Mouse (Mus musculus): Measurements from ENCODE around the gene Phgdh.
A peak's percentile ranks its signal among the peaks of the same experiment; 100 is the strongest.

Gene Phgdh

DNA sequence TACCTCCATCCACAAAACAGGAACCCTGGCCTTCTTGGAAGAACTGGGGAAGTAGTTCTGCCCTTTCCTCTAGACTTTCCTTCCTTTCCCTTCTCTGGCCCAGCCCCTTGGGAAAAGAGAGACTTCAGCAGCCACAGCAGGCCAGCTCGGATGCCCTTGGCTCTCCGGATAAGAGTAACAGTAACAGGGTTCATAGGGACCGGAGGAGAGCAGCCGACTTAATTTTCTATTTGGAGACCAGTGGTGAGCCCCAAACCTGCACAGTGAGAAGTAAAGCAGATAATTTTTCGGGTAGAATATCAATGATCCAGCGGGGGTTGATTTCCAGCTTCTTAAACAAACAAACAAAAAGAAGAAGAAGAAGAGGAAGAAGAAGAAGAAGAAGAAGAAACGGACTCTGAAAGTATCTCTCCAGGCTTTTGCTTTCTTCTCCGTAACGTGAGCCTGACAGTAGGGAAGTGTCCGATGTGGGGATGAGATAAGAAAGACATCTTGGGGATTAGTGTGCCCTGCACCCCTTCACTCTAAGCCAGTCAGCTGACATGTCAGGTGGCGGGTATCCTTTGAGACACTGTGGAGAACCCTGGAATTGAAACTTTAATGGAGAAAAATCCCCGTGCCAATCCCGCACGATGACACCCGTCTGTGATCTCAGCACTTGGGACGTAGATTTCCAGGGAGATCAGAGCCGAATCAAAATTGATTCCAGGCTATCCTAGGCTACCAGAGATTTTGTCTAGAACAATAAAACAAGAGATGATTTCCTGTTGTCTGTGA, 1.2 kb upstream of the Phgdh start:
- DNase-seq, result no peak

DNA sequence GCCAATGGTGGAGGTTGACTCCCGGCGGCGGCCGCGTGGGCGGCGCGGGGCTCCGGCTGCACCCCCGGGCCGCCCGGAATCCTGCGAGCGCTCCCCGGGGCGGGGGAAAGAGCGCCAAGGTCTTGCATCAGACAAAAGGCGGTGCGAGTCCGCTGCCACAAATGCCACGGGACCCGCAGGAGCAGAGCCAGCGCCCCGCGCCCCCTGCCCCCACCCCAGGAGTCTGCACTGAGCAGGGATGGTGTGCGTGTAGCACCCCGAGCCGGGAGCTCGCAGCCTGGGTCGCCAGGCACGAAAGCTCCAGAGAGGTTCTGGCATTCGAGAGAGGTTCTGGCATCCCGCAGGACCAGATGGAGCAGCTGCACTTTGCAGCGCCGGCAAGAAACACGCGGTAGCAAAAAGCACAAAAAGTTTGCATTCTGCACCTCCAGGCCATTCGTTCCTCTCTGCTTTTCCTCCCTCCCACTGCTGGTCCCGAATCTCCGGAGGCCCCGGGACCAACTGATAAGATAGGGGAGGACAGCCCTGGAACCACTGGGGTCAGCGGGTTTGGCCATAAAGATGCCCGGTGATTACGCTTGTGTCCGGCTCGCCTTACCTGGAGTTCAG, 589 bp downstream of the Phgdh start:
- DNase-seq, result peak; percentile 45

DNA sequence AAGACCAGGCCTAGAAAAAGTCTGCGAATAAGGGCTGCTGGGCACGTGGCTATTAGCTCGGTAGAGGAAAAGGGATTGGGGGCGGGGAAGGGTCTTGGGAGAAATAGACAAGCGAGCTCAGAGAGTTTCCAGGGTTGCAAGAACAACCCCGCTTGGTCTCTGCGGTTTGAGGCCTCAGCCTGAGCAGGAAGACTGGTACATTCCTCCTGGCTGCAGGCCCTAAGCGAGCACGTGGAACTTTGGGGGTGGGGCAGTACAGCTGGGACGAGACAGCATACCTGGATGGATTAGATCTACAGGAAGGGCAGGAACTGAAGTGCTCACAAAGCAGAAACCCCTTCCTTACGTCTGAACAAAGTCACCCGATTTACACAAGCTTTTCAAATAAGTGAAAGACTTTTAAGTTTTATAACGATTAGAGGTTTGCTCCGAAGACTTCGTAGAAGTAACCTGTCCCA, 1.2 kb downstream of the Phgdh start:
- peak; percentile 23 for DNase-seq

DNA sequence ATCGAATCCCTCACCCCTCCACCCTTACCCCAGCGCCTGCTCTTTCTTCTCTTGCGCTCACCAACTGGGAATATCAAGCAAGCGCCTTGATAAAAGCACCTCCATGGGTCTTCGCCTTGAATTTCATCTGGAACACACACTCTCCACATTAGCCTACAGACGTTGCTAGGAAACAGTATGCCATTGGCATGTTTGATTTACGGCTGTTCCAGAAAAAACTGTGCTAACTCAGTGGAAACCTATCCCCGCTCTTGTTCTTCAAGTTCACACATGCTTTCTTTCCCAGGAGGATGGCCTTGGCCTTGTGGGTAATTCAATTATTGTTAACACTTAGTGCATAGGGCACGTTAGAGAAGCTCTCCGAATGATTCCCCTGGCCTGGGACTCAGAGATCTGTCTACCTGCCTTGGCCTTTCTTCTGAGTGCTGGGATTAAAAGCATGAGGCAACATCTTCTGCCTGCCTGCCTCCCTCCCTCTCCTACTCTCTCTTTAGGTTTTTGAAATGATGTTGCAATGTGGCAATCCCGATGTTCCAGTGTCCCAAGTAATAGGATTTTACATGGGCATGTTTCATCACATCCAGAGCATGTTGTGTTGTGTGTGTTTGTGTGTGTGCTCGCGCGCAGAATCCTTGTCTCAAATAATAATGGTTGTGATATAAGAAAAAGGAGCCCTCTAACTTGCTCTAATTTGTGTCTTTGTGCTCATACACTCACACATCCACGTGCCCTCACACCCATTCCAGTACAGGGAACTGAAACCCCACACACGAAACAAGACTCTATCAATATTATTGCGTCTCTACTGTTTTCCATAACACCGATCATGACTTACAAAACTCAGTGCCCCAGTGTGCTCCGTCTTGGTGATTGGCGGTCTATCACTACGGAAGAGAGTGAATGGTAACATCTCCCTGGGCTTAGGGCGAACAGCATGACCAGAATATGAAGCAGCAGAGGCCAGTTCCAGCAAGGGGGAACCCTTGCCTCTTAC, 2.8 kb downstream of the Phgdh start:
- no peak for DNase-seq

DNA sequence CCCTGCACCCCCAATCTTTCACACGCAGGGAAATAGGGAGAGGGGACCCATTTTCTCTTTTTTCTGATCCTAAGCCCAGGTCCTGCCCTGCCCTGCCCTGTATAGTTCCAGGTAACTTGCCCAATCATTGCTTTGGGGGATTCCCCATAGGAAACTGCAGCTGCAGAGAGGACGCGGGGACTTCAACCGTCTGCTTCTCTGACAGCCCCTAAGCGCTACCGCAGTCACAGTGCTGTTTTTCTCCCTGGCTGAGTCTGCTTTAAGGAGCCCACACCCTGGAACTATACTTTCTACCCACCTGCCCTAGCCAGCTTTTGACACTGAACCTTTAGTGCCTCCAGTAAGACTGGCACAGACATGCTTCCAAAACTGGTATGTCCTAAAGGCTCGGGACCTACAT, 3.9 kb downstream of the Phgdh start:
- no peak for DNase-seq

DNA sequence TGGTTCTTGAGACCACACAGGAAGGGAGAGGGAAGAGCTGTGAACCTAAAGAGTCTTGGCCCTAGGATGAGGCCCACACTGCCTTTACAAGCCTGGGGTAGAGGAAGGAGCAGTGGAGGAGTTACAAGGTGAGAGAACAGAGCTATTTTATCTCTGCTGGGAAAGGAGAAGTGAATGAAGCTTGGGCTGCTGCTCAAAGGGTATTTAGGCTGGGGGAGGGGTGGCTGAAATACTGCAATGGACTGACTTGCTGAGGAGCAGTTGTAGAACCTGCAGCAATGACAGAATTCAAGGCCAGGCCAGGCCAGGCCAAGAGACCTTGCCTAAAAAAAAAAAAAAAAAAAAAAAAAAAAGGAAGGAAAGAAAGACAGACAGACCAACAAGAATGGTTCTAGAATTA, 4.5 kb downstream of the Phgdh start:
- DNase-seq, result no peak

DNA sequence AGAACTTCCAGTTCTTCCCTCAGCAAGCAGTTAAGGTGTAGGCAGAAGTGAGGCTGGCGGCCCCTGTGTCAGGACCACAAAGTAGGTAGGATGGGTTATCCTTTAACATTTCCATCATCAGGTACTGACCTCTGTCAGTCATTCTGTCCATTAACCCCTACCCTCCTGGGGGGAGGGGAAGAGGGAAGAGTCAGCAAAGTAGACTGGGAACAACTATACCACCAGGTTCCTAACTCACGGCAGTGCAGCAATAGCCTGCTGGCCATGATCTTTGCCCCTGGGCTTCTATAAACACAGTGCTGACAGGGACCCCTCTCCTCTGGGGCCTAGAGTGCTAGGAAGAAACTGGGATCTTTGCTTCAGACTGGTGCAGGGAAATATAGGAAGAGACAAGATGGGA, 5.8 kb downstream of the Phgdh start:
- no peak for DNase-seq

DNA sequence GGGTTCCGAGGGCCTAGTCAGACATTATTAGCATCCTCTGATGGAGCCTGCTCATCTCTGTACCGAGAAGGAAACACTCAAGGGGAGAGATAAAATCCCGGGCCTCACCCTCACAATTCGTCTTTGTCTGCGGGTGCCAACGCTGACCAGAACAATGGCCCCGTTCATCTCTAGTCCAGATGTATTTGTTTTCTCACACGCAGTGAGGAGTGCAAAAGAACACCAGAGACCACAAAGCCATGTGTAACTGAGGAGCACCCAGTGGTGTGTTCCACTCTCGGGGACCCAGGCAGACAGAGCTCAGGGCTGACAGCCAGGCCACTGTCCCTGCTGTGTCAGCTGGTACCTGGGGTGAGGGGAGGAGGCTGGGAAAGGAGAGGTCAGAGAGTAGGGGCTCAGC, 15.6 kb downstream of the Phgdh start:
- no peak for DNase-seq

DNA sequence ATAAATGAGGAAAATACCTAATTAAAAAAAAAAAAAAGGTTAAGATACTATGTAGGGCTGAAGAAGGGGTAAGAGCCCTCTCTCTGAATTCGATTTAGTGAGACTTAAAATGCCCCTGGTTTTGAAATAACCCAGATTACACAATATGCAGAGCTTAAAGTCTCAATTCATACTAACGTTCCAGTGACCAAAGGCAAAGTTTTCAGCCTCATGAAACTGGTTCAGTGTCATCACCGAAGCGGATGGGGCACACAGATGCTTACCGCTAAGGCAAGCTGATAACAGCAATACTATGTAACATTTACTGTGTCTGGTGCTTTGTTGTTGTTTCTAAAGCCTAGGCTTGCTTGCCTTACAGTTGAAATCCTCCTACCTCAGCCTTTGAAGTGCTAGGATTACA, 17.6 kb downstream of the Phgdh start:
- DNase-seq, result no peak

DNA sequence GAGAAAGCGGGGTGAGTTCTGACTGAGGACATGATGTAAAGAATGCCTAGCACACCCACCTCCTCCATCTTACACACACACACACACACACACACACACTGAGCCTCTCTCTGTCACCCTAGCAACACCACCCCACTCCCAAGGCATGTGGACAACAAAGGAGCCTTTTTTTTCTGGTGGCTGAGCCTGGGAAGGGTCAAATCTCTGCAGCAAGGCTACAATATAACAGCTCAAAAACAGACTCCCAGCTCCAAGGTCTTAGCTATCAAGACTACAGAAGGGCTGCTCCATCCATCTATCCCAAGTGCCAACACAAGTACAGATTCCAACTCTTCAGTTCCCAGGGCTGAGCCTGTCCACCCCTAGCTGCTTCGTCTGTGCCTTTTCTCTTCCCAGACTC, 20.6 kb downstream of the Phgdh start:
- DNase-seq, result peak; percentile 20

DNA sequence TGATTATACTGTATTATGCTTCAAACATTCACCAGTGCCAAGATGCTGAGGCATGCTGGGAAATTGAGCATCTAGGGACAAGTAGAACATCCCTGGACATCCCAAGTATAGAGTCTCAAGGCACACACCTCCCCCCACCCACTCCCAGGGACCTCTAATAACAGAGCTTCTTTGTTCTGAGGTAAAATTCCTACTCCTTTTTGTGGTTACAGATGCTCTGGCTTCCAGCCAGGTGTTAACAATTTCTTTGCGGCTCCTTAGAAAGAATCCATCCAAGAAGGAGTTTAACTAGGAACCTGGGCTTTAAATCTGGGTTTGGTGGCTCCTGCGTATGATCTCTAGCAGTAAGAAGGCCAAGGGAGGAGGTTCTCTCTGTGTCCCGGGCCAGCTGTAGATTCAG, 22.6 kb downstream of the Phgdh start:
- no peak for DNase-seq

DNA sequence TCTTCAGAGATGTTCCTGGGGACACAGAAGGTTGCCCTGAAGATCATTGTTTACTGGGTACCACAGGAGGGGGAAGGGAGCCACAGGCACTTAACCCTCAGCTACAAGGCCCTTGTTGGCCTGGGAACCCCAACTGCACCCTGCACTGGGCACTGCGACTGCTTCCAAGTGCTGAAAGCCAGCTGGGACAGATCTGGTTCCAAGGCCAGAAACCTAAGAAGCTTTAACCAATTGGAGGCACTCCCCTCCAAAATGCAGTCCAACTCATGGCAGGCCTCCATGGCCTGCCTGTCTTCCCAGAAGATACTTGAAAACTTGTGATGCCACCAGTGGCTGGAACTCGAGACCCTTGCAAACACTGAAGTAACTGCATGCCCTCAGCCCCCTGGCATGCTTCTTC, 24.6 kb downstream of the Phgdh start:
- DNase-seq, result no peak

DNA sequence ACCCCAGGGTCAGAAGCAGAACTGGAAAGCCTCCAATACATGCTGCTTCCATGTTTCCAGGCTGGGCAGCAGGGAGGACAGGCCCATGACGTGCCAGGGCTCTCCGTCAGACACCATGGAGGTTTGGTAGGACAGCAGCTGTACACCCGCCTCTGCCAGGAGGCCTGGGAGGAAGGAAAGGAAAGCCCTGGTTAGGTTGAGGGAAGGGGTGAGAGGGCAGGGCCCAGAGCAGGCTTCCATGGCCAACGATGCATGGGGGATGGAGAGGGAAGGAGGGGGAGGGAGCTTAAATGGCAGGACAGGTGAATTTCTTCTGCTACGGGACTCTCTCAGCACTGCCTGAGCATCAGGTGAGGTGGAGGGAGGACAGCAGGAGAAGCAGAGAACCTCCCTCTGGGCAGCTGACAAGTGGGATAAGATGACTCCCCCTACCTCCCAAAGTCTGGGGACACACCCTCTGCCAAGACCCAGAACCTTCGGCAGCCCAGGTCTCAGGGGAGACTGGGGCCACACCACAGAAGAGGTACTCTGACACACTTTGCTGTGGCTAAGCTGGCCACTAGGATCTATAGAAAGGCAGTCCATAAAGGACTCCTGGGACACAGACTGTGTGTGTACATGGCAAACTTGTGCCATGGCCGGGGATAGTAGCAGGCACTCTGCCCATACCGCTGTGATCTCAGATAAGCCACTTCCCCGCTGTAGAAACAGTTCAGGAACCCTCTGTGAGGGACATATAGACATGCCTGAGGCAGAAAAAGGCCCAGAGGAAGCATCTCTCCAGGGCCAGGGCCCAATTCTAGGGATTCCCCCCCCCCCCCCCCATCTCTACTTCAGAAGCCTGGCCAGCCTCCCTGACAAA, 26.3 kb downstream of the Phgdh start:
- DNase-seq, result no peak

DNA sequence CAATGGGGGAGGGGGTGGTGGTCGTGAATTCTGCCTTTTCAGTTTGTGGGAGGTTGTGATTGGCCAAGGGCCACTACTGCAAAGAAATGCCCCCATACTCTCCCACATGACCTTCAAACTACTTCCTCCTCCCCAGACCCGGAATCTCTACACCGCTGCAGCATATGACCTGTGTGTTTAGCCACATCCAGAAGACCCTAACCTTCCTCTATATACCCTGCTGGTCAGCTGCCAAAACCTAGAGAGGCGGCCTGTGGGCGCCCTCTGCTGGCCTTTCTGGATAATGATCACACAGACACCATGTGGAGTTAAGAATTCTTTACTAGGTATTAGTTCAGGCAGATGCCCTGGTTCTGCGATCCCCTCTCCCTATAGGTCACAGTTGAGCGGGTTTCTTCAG, 26.9 kb downstream of the Phgdh start:
- DNase-seq, result peak; percentile 70

DNA sequence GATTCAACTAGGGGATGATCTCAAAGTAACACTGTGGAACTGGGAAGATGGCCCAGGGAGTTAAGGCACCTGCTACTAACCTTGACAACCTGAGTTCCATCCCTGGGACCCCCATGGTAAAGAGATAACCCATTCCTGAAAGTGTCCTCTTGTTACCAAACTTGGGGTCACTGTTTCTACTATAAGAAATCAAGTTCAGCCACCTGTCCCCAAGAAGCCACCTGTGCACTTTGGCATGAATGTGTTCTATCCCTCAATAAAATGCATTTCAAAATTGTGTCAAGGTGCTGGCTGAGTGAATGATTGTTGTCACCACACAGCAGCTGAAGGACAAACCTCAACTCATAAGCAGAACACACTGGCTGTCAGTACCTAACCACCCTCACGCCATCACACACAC, 29.3 kb downstream of the Phgdh start:
- DNase-seq, result no peak

DNA sequence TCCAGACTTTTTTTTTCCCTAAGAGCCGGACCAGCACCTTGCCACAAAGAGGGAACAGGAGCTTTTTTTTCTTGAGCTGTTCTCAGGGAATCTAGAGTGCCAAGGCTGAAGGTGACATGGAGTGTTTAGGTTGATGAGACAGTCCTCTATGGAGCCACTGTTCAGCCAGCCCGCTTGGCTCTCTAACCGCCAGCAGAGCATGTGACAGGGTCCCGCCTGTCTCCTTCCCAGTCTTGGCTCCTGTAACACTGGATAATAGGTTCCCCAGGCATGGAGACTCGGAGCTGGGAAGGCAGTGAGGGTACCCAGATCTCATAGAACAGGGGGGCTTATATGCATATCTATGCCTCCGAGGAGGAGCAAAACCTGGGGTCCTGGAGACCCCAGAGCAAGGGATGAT, 31.2 kb downstream of the Phgdh start:
- no peak for DNase-seq

DNA sequence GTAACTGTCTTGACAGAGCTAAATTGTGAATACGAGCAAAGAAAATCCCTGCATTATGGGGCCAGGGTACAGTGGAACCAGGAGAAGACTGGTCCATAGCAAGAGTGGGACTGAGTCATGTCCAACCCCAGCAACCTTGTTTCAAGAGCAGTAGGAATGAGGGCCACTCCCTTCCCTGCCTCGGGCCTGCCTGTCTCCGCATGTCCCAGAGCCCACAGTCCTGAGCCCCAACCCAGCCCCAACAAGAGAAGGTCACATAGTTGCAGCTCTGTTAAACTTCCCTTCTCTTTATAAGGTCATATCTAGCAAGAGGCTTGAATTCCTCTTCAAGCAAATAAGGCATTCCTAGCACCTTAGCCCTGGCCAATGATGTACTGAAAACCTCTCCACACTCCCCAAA, 38.0 kb downstream of the Phgdh start:
- no peak for DNase-seq

DNA sequence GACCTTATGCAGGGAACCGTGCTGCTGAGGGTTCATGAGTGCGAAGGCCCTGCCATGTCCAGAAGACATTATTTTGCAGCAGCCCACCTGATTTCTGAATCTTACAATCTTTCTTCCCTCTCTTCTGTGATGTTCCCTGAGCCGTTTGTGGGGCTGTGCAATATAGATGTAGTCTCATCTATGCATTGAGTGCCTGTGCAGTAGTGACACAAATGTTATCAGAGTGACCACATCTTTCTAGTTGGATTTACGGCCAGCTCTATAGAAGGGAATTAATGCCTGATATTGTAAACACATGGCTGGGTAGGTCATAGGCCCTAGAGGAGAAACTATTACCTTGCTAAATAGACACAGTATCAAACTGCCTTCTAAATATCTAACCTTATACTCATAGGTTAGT, 39.5 kb downstream of the Phgdh start:
- no peak for DNase-seq

DNA sequence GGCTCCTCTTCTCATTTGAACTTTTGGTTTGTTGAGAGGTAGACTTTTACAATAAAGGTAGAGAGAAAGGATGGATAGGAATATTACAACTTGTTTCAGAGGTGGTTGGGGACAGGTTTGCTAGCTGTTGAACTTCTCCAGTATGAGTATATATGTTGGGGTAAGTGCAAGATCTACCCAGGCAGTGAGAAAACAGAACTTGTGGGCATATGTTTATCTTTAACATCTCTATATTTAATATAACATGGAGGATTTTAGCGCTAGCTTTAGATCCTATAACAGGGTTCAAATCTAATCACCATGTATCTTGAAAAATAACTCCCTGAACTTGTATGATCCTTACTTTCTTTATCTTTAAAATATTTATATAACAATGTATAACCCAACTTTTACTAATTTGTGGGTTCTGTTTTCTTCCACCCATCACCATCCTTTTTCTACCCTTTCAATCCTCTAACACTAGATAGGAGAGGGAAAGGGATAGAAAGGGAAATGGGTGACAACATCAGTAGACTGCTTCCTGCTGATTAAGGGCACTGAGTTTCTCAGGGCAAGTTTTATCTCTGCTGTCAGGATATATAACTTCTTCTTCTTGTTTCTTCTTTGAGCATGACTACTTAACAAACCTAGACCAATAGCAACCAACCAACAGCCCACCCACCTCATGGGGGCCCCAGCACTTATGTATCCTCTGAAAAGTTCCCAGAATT, 40.2 kb downstream of the Phgdh start:
- no peak for DNase-seq

DNA sequence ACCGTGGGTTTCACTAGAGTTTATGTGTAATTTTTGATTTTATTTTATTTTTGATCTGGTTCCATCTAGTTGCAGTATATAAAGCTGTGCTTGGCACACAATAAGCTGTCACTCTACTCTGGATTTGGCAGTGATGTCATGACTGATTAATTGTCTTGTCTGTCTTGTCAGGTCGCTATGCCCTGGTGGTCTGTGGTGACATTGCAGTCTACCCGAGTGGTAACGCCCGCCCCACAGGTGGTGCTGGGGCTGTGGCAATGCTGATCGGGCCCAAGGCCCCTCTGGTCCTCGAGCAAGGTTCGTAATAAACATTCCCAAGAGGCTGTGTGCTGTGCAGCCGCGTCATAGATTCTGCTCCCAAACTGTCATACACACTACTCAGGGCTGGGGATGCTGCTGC, 43.8 kb downstream of the Phgdh start:
- DNase-seq, result no peak

DNA sequence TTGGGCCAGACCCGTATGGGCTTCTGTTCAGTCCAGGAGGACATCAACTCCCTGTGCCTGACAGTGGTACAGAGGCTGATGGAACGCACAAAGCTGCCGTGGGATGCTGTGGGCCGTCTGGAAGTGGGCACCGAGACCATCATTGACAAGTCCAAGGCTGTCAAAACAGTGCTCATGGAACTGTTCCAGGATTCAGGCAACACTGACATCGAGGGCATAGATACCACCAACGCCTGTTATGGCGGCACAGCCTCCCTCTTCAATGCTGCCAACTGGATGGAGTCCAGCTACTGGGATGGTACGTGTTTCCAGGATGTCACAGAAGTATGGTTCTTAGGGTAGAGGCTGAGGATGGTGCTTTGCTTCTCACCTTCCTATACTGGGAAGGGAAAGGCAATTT, 48.7 kb downstream of the Phgdh start:
- DNase-seq, result no peak

DNA sequence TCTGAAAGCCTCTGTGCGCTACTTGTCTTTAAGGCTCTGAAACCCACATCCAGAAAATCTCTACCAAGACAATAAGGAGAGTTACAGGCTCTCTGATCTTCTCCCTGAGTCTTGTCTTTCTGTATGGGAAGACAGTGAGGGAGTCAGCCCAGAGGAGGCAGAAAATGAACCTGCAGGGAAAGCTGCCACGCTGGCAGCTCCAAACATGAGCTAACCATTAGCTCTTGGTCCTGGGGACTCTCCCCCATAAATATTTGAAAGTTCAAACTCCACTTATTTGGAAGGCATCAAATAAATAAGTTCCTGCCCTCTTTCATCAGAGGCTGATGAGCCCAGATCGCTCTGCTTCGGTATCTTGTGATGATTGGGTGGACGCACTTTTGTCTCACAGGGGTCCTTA, 56.6 kb downstream of the Phgdh start:
- no peak for DNase-seq
